Mouse (Mus musculus) embryonic facial prominence, embryonic 14.5 days (tissue): ENCODE measurements around the gene Fbxo42. TPM values are rescaled to one million over a fixed set of nuclear protein-coding genes. Genes with fewer than 3 reads are reported as not detected.
"Not testable (repeated sequence)": the region's sequence is repeated elsewhere in the genome, so short reads cannot be mapped to it uniquely, and the experiment has no call there.

ENCODE experiments used
- ATAC-seq: fragments of 200-750 bp; cut with Nextera tagmentation; 2 replicates; pipeline ENCODE4 v1.8.0; 2017; ENCODE audit warnings: low read depth, moderate number of reproducible peaks, moderate TSS enrichment
- DNase-seq: peaks from one replicate; pipeline ENCODE4 v3.0.0-alpha.2; 2015; ENCODE audit warnings: low spot score
- H3K27ac ChIP-seq: fragments of 300-500 bp; sonication (generic); replicated peaks from 2 replicates; pipeline ENCODE4 v1.5.1; 2014; ENCODE audit warnings: low read depth, mild to moderate bottlenecking, low read length, moderate library complexity
- H3K27me3 ChIP-seq: fragments of 300-500 bp; sonication (generic); replicated peaks from 2 replicates; pipeline ENCODE4 v1.6.1; 2014; ENCODE audit warnings: low read length; ENCODE audit not compliant: control insufficient read depth, insufficient read depth
- H3K36me3 ChIP-seq: fragments of 300-500 bp; sonication (generic); 2 replicates; pipeline ENCODE4 v1.6.1; 2014; ENCODE audit warnings: low read length, mixed read lengths; ENCODE audit not compliant: control insufficient read depth, insufficient read depth
- H3K4me1 ChIP-seq: fragments of 300-500 bp; sonication (generic); 2 replicates; pipeline ENCODE4 v1.6.1; 2014; ENCODE audit warnings: antibody characterized with exemption, low read length; ENCODE audit not compliant: control insufficient read depth, insufficient read depth
- H3K4me2 ChIP-seq: fragments of 300-500 bp; sonication (generic); 2 replicates; pipeline ENCODE4 v1.6.1; 2014; ENCODE audit warnings: low read depth, mild to moderate bottlenecking, low read length, moderate library complexity, mixed read lengths
- H3K4me3 ChIP-seq: fragments of 300-500 bp; sonication (generic); 2 replicates; pipeline ENCODE4 v1.5.1; 2014; ENCODE audit warnings: low read depth, mild to moderate bottlenecking, low read length
- H3K9ac ChIP-seq: fragments of 300-500 bp; sonication (generic); 2 replicates; pipeline ENCODE4 v1.6.1; 2014; ENCODE audit warnings: low read depth, mild to moderate bottlenecking, low read length, moderate library complexity, mixed read lengths
- H3K9me3 ChIP-seq: fragments of 300-500 bp; sonication (generic); 2 replicates; pipeline ENCODE4 v1.6.1; 2016; ENCODE audit warnings: low read length; ENCODE audit not compliant: control insufficient read depth
- WGBS: fragments of 180-500 bp; shearing (Covaris S2); extraction: QIAGEN DNeasy Blood & Tissue Kit; methylation state at CpG from one replicate; pipeline ENCODE4 v1.1.7; 2014; 5-methylcytosine and 5-hydroxymethylcytosine counted together
- polyA plus RNA-seq: library from polyadenylated mRNA; unstranded; fragments of >200 nt; fragmentation: Nextera tagmentation; extraction: Ambion mirVana; gene quantifications from 2 replicates; pipeline ENCODE4 v1.2.1, GENCODE M21; 2014

Fbxo42 gene
- polyA plus RNA-seq, 1 experiment from 2014 or later: 22.7 TPM

DNA sequence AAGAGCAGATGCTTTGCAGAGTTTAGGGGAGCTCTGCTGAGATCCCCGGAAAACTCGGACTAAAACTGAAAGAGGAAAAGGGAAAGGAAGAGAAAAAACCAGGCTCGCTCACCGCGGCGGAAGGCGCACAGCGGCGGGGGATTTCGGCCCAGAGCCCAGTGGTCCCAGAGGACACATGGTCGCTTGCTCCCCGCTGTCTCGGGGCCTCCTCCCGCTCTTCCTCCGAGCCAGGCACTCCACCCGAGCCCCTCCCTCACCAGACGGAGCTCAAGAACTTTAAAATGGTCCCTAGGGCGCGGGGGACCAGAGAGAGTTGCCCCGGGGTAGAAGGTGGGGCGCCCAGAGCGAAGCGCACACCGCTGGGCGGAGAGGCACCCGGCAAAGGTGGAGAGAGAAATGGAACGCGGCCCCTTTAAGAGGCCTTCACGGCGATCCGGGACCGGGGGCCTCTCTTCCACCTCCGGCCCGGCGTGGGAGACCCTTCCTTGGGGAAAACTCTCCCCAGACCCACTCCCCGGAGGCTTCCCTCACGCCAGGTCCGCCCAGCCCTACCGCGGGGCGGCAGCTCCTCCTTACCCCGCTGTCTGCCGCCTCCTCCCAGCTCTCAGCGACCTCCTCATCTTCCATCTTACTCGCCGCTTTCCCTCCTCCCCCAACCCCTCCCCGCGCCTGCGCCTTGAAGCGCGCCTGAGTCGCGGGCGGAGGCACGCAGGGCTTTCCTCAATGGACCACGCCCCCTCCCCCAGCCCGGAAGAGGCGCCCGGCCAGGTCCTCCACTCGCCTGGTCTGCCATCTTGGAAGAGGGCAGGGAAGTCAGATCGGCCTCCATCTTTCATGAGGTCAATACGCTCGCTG lies 8.4 kb upstream of the Fbxo42 start, which contains the start of gene Szrd1:
Gene Szrd1 (minus strand): TSS at position 660 of the 855 bp plus-strand sequence.
- H3K27me3 ChIP-seq: no peaks in the 10 kb centered on the region
- H3K4me2 ChIP-seq: peak within 1 kb of the TSS; percentile 71
- H3K4me3 ChIP-seq: peak within 1 kb of the TSS; percentile 69
- WGBS: 1% methylated on average over 59 of the region's 63 CpGs
- no peaks in the 10 kb centered on the region for H3K36me3 ChIP-seq
- no peaks in the 10 kb centered on the region for H3K9me3 ChIP-seq
- H3K9ac ChIP-seq: peak within 1 kb of the TSS; percentile 80
- peaks cover 31% of the 10 kb centered on the region for H3K4me1 ChIP-seq
- peak within 1 kb of the TSS; percentile 96 for H3K27ac ChIP-seq
- DNase-seq: peak; percentile 99
- ATAC-seq: peak; percentile 95

DNA sequence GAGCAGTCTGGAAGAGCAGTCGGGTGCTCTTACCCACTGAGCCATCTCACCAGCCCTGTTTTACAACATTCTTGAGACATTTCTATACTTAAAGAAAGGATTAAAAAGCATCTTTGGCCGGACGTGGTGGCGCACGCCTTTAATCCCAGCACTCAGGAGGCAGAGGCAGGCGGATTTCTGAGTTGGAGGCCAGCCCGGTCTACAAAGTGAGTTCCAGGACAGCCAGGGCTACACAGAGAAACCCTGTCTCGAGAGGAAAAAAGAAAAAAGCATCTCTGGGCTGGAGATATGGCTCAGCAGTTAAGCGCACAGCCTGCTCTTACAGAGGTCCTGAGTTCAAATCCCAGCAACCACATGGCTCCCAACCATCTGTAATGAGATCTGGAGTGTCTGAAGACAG lies 7.4 kb upstream of the Fbxo42 start:
- ATAC-seq: not testable (repeated sequence)

GRCm38 (mm10) chr4:141140967-141141366 lies 6.7 kb upstream of the Fbxo42 start:
- H3K9ac ChIP-seq: no peak overlapping the region
- H3K27ac ChIP-seq: no peak overlapping the region
- H3K36me3 ChIP-seq: no peaks in the 10 kb centered on the region
- H3K9me3 ChIP-seq: no peaks in the 10 kb centered on the region
- WGBS: 91% methylated on average over 6 of the region's 6 CpGs
- H3K4me1 ChIP-seq: peaks cover 20% of the 10 kb centered on the region
- no peak for DNase-seq
- no peak overlapping the region for H3K4me2 ChIP-seq
- no peaks in the 10 kb centered on the region for H3K27me3 ChIP-seq
- no peak overlapping the region for H3K4me3 ChIP-seq
- no peak for ATAC-seq

More for the DNA sequence above, 7.4 kb upstream of the Fbxo42 start:
- not testable (repeated sequence) for H3K4me3 ChIP-seq, H3K36me3 ChIP-seq, H3K9ac ChIP-seq, H3K4me2 ChIP-seq, DNase-seq, H3K9me3 ChIP-seq, H3K27ac ChIP-seq, H3K27me3 ChIP-seq
- peaks cover 21% of the 10 kb centered on the region for H3K4me1 ChIP-seq
- 85% methylated on average over 9 of the region's 9 CpGs for WGBS

GRCm38 (mm10) chr4:141142285-141142811 lies 5.4 kb upstream of the Fbxo42 start:
- peaks cover 16% of the 10 kb centered on the region for H3K4me1 ChIP-seq
- peak overlapping the region; percentile 43; the same call in 1 of the 2 replicates for H3K4me2 ChIP-seq
- H3K27me3 ChIP-seq: no peaks in the 10 kb centered on the region
- WGBS: 19% methylated on average over 9 of the region's 9 CpGs
- no peak for ATAC-seq
- peak overlapping the region; percentile 6; the same call in 1 of the 2 replicates for H3K4me3 ChIP-seq
- H3K36me3 ChIP-seq: no peaks in the 10 kb centered on the region
- H3K9ac ChIP-seq: peak overlapping the region; percentile 38; the same call in 1 of the 2 replicates
- DNase-seq: peak; percentile 77
- H3K9me3 ChIP-seq: no peaks in the 10 kb centered on the region
- H3K27ac ChIP-seq: no peak overlapping the region

- not testable (repeated sequence) for H3K4me3 ChIP-seq, ATAC-seq, H3K36me3 ChIP-seq, DNase-seq, H3K9ac ChIP-seq, H3K9me3 ChIP-seq, H3K4me2 ChIP-seq, H3K27ac ChIP-seq, H3K27me3 ChIP-seq
- WGBS: 86% methylated on average over 6 of the region's 16 CpGs
- peaks cover 19% of the 10 kb centered on the region for H3K4me1 ChIP-seq
Observed at GRCm38 (mm10) chr4:141145124-141145523, 2.6 kb upstream of the Fbxo42 start.

DNA sequence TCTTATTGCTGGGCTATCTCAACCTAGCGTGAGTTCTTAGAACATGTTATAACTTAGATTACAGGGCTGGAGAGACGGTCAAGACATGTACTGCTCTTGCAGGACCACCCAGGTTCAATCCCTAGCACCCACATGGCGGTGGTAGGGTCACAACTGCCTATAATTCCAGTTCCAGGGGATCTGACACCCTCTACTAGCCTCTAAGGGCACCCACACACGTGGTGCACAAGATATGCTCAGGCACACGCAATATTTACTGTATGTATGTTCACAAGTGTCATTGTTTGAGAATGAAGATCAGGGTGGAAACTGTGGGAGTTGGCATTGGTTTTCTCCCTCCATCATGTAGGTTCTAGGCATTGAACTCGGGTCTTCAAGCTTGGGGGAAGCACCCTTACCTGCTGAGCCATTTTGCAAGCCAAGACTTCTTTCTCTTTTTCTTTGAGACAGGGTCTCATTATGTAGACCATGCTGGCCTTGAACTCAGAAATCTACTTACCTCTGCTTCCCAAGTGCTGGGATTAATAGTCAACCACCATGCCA lies 1.2 kb upstream of the Fbxo42 start:
- Histone ChIP-seq H3K36me3 (no peaks in the 10 kb centered on the region), H3K4me2 (peak overlapping the region; percentile 65; the same call in 1 of the 2 replicates), H3K4me1 (peaks cover 22% of the 10 kb centered on the region), H3K9me3 (no peaks in the 10 kb centered on the region), H3K27ac (no peak overlapping the region; the same call in 1 of the 2 replicates), H3K4me3 (0 out of 2 replicates have a peak overlapping the region, but pooled peaks have one; percentile 95), H3K27me3 (no peaks in the 10 kb centered on the region), H3K9ac (no peak overlapping the region; the same call in 1 of the 2 replicates)
- ATAC-seq (no peak), DNase-seq (no peak)
- WGBS: 93% methylated on average over 6 of the region's 6 CpGs

GRCm38 (mm10) chr4:141148009-141148801 lies 492 bp downstream of the Fbxo42 start:
- peaks cover 18% of the 10 kb centered on the region for H3K4me1 ChIP-seq
- H3K9me3 ChIP-seq: no peaks in the 10 kb centered on the region
- ATAC-seq: peak; percentile 77
- 0% methylated on average over 35 of the region's 66 CpGs for WGBS
- H3K4me3 ChIP-seq: peak overlapping the region; percentile 95
- peak overlapping the region; percentile 65 for H3K4me2 ChIP-seq
- no peaks in the 10 kb centered on the region for H3K27me3 ChIP-seq
- DNase-seq: peak; percentile 41
- peak overlapping the region; percentile 94 for H3K9ac ChIP-seq
- peak overlapping the region; percentile 92 for H3K27ac ChIP-seq
- H3K36me3 ChIP-seq: no peaks in the 10 kb centered on the region

GRCm38 (mm10) chr4:141149116-141149515 lies 1.4 kb downstream of the Fbxo42 start:
- H3K27ac ChIP-seq: no peak overlapping the region; the same call in 1 of the 2 replicates
- peak overlapping the region; percentile 65 for H3K4me2 ChIP-seq
- peaks cover 18% of the 10 kb centered on the region for H3K4me1 ChIP-seq
- H3K9me3 ChIP-seq: no peaks in the 10 kb centered on the region
- peak overlapping the region; percentile 95 for H3K4me3 ChIP-seq
- WGBS: 27% methylated on average over 7 of the region's 7 CpGs
- ATAC-seq: no peak
- no peaks in the 10 kb centered on the region for H3K27me3 ChIP-seq
- no peaks in the 10 kb centered on the region for H3K36me3 ChIP-seq
- H3K9ac ChIP-seq: peak overlapping the region; percentile 94
- no peak for DNase-seq
